Mouse (Mus musculus) spleen, embryonic (tissue): ENCODE results near the gene Serpinb11.

Experiments used
- CTCF ChIA-PET: fragments of 350-600 bp; sonication (Branson Sonifier 250); formaldehyde crosslinking; loops from one replicate; lab custom pipeline; 2022; lab: Charles Lee

Gene Serpinb11

DNA sequence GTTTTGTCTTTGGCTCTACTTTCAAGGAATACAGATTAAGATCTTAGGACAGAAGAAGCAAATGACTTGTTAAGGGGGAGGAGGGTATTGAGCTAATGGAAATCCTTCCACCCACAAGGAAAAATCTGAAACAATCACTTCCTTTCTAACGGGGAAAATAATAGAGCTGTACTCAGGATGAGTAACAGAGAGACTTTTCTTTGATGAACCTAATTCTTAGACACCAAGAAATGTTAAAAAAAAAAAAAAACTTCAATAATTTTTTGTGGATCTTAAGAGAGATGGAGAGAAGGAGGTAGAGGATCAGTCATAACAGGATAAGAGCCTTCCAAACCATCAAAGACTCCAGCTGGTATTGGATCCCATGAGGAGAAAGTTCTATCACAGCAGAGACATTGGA lies at the start of gene Serpinb11:
Gene Serpinb11, plus strand, starts transcription at position 301 of the 400 bp plus-strand sequence.
- CTCF ChIA-PET: no interaction called here

GRCm38 (mm10) chr1:107345979-107346378 lies 15.0 kb upstream of the Serpinb11 start:
- CTCF ChIA-PET: interaction anchor here (1.1 kb wide), 1 partner anchor 12 kb away, joined by 3 read pairs; no protein-coding TSS in a partner anchor

DNA sequence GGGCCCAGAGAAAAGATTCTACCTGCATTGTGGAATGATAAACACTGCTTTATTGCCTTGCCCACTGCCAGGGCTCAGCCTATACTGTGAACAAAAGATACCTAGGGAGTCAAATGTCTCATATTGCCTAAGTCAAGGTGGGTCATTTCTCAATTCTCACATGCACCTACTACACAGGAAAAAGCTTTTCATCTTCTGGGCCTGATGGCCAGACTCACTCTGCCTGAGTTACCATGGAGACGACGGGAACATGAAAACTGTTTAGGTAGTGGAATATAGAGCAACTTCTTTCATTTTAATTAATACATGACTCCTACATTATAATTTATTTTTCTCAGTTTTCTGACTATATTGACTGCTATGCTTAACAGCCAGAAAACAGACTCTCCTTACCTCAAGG lies 14.2 kb upstream of the Serpinb11 start:
- CTCF ChIA-PET: no interaction called here

DNA sequence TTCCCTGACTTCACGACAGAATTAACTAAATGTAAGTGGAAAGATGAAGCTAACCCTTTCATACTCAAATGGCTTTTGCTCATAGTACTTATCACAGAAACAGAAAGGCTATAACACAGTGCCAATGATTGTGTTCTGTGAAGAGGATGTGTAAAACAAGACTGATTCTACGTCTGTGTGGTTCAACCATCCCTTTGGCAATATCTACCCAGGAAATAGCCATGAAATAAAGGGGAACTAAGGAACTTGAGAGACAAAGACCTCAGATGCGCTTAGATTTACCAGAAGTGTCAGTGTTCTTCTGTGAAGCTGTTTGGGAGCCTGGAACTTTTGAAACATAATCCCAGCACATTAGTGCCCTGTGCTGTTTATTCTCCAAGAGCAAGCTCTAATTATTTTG lies 10.6 kb upstream of the Serpinb11 start:
- CTCF ChIA-PET: no interaction called here

DNA sequence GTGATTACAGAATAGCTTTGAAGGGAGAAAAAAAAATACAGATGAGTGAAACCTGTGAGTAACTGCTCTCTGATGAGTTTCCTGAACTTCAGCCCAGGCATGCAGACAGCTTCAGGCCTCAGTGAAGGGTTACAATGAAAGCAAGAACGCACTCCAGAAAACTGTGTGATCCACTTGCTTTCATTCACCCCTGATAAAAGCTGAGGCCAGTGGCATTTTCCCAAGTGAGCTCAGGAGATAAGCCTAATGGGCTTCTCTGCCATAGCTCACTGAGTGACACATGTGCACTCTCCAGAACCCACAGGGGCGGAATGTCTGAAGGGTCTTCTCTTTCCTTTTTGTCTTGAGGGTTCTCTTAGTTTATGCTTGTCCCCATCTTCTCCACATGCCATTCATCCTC lies 9.9 kb upstream of the Serpinb11 start:
- CTCF ChIA-PET: no interaction called here

GRCm38 (mm10) chr1:107353046-107353445 lies 8.0 kb upstream of the Serpinb11 start:
- CTCF ChIA-PET: interaction anchor here (0.6 to 1.2 kb wide), 3 partner anchors 26 to 116 kb away, joined by 3 read pairs; no protein-coding TSS in a partner anchor

DNA sequence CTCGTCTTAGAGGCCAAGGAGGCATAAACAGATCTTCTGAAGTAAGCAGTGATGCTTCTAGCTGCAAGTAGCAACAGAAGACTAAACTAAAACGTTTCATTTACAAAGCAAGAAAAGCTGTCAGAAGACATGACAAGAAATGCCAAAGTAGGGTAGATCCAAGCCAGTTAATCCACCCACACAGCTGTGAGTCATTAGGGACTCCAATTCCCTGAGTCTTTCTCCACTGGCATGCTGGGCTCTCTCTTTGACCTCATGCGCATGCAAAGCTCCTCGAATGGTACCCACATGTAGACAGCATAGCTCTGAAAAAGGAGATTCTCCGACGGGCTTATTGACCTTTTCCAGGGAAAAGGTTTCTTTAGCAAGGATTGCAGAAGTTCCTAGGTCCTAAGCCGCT lies 5.0 kb downstream of the Serpinb11 start:
- CTCF ChIA-PET: no interaction called here

- CTCF ChIA-PET: no interaction called here
Observed at GRCm38 (mm10) chr1:107368944-107369343, 7.9 kb downstream of the Serpinb11 start.

GRCm38 (mm10) chr1:107376952-107377351 lies 16.0 kb downstream of the Serpinb11 start:
- CTCF ChIA-PET: no interaction called here

- CTCF ChIA-PET: interaction anchor here (1.4 kb wide), 1 partner anchor 25 kb away, joined by 3 read pairs; no protein-coding TSS in a partner anchor
Observed at GRCm38 (mm10) chr1:107378368-107378767, 17.4 kb downstream of the Serpinb11 start.

DNA sequence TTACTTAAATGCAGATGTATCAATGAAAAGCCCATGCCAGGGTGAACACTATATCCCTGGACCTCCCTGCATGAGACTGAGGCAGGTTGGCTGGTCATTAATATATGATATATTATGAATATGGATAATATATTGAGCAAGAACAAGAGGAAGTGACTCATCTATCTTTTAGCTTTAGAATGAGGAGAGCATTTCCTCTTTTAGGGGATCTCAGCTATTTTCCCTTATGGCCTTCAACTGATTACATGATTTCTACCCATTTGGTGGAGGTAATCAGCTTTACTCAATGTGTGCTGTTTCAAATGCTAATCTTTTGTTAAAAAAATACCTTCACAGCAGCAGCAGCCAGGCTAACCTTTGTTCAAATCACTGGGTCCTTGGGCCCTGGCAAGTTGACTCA lies 20.5 kb downstream of the Serpinb11 start:
- CTCF ChIA-PET: interaction anchor here (0.9 kb wide), 1 partner anchor 22 kb away, joined by 3 read pairs; no protein-coding TSS in a partner anchor

GRCm38 (mm10) chr1:107382404-107382803 lies 21.4 kb downstream of the Serpinb11 start:
- CTCF ChIA-PET: interaction anchor here (0.7 kb wide), 1 partner anchor 99 kb away, joined by 3 read pairs; no protein-coding TSS in a partner anchor

DNA sequence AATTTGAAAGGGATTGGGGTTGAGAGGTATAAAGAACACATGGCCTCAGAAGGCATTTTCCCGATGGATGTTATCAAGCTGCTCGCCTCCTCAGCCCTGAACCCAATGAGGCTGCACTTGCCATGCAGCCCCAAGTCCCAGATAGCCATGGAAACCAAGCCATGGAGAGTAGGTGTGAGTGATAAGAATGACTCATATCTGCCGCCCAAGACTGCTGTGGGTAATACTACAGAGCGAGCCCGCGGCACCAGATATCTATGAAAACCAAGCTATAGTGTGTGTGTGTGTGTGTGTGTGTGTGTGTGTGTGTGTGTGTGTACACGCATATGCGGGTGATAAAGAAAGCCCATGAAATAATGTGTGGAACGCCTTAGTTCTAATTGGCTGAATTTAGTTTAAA lies 23.5 kb downstream of the Serpinb11 start:
- CTCF ChIA-PET: interaction anchor here (0.6 kb wide), 2 partner anchors 11 to 66 kb away, joined by 3 to 5 read pairs; no protein-coding TSS in a partner anchor

DNA sequence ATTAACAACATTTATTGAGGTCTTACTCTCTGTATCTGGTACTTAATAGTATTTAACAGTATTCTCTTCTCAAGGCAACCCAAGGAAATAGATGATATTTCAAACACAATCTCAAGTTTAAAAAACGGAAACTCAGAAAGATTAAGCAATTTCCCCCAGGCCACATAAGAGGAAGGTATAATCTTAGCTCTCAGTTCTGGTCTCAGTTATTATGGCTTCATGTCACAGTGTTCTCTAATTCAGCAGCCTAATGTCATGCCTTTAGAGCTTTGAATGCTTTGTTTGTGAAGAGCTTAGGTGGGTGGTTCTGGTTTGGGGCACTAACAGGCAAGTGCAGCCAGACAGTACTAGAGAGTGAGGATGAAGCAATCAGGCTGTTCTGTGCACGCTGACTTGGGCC lies 28.8 kb downstream of the Serpinb11 start:
- CTCF ChIA-PET: no interaction called here

- CTCF ChIA-PET: no interaction called here
Observed at GRCm38 (mm10) chr1:107397481-107397880, 36.5 kb downstream of the Serpinb11 start.

DNA sequence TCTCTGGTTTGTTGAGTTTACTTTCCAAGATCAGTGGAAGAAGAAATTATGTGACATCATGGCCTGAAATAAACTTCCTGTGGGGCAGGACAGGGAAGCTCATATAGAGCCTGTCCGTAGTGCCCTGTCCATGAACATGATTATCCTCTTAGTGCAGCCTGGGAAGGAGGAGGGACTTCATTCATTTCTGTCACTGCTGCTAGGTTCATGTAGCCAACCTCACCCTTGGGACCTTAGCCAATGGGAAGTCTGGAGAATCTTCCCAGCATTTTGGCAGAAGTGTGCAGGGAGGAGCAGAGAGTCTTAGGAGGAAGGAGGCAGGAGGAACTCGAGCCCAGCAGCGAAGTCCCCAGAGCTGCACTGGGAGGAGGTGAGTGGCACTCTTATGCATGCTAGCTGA lies 38.4 kb downstream of the Serpinb11 start, which contains the start of gene Serpinb7:
Gene Serpinb7, plus strand, starts transcription at position 301 of the 400 bp plus-strand sequence.
- CTCF ChIA-PET: interaction anchor here (0.6 kb wide), 1 partner anchor 1230 kb away, joined by 10 read pairs; no protein-coding TSS in a partner anchor

GRCm38 (mm10) chr1:107402082-107402481 lies 41.1 kb downstream of the Serpinb11 start:
- CTCF ChIA-PET: no interaction called here

GRCm38 (mm10) chr1:107414650-107415049 lies 53.7 kb downstream of the Serpinb11 start:
- CTCF ChIA-PET: no interaction called here

- CTCF ChIA-PET: no interaction called here
Observed at GRCm38 (mm10) chr1:107422487-107422886, 61.5 kb downstream of the Serpinb11 start.
